Mouse (Mus musculus) heart, embryonic 11.5 days (tissue): ENCODE measurements around the gene Olfr155. TPM values are rescaled to one million over a fixed set of nuclear protein-coding genes. Genes with fewer than 3 reads are reported as not detected.

ENCODE experiments used
- ATAC-seq: fragments of 200-750 bp; cut with Nextera tagmentation; replicated peaks from 2 replicates; pipeline ENCODE4 v1.8.0; 2017; ENCODE audit warnings: moderate library complexity; ENCODE audit not compliant: insufficient number of reproducible peaks, low FRiP score, low TSS enrichment
- H3K27ac ChIP-seq: fragments of 300-500 bp; sonication (generic); 2 replicates; pipeline ENCODE4 v1.5.1; 2014; ENCODE audit warnings: mild to moderate bottlenecking, low read depth, low read length
- H3K27me3 ChIP-seq: fragments of 300-500 bp; sonication (generic); 2 replicates; pipeline ENCODE4 v1.6.1; 2014; ENCODE audit warnings: mild to moderate bottlenecking, low read length, mixed read lengths; ENCODE audit not compliant: control insufficient read depth, insufficient read depth
- H3K36me3 ChIP-seq: fragments of 300-500 bp; sonication (generic); 2 replicates; pipeline ENCODE4 v1.6.1; 2014; ENCODE audit warnings: mild to moderate bottlenecking, low read length, moderate library complexity, mixed read lengths; ENCODE audit not compliant: control insufficient read depth, insufficient read depth
- H3K4me1 ChIP-seq: fragments of 300-500 bp; sonication (generic); 2 replicates; pipeline ENCODE4 v1.6.1; 2014; ENCODE audit warnings: low read length; ENCODE audit not compliant: control insufficient read depth, insufficient read depth
- H3K4me2 ChIP-seq: fragments of 300-500 bp; sonication (generic); 2 replicates; pipeline ENCODE4 v1.6.1; 2014; ENCODE audit warnings: mild to moderate bottlenecking, moderate library complexity
- H3K4me3 ChIP-seq: fragments of 300-500 bp; sonication (generic); 2 replicates; pipeline ENCODE4 v1.5.1; 2014; ENCODE audit warnings: low read depth, low read length
- H3K9ac ChIP-seq: fragments of 300-500 bp; sonication (generic); 2 replicates; pipeline ENCODE4 v1.6.1; 2014; ENCODE audit warnings: mild to moderate bottlenecking, low read depth, low read length, moderate library complexity
- H3K9me3 ChIP-seq: fragments of 300-500 bp; sonication (generic); replicated peaks from 2 replicates; pipeline ENCODE4 v1.6.1; 2016; ENCODE audit warnings: low read length; ENCODE audit not compliant: control insufficient read depth
- WGBS: fragments of 180-500 bp; shearing (Covaris S2); extraction: QIAGEN DNeasy Blood & Tissue Kit; methylation state at CpG from one replicate; pipeline ENCODE4 v1.1.7; 2014; ENCODE audit not compliant: insufficient replicate concordance; 5-methylcytosine and 5-hydroxymethylcytosine counted together
- polyA plus RNA-seq: library from polyadenylated mRNA; unstranded; fragments of >200 nt; fragmentation: Nextera tagmentation; extraction: Ambion mirVana; gene quantifications from 2 replicates; pipeline ENCODE4 v1.2.1, GENCODE M21; 2014

Gene Olfr155
- polyA plus RNA-seq, result not detected in 2 replicates

DNA sequence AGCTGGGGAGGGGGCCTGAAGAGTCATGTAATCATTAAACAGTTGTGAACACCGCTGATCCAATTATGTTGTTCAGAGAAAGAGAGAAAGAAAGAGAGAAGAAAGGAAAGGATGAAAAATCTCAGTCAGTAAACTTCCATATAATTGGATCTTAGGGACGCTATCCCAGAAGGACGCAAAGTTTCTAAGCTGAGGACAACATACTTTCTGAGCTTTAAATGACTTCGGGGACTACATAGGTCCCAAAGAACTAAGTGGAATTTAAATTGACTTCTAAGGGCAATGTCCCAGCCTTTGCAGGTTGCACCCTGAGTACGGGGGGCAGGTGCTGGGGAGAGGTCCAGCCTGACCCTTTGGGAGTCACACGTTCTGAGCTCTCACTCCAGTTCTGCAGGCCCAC is at the start of gene Olfr155:
TSS of gene Olfr155 (plus strand) at position 301 of the 400 bp plus-strand sequence.
- Histone ChIP-seq H3K27ac (no peak within 1 kb of the TSS), H3K4me2 (no peak within 1 kb of the TSS), H3K4me3 (no peak within 1 kb of the TSS), H3K36me3 (no peaks in the 10 kb centered on the region), H3K27me3 (no peaks in the 10 kb centered on the region), H3K9ac (no peak within 1 kb of the TSS), H3K4me1 (peaks cover 4% of the 10 kb centered on the region; the same call in 1 of the 2 replicates), H3K9me3 (no peaks in the 10 kb centered on the region)
- 72% methylated on average over 6 of the region's 6 CpGs for WGBS
- ATAC-seq, result no peak

DNA sequence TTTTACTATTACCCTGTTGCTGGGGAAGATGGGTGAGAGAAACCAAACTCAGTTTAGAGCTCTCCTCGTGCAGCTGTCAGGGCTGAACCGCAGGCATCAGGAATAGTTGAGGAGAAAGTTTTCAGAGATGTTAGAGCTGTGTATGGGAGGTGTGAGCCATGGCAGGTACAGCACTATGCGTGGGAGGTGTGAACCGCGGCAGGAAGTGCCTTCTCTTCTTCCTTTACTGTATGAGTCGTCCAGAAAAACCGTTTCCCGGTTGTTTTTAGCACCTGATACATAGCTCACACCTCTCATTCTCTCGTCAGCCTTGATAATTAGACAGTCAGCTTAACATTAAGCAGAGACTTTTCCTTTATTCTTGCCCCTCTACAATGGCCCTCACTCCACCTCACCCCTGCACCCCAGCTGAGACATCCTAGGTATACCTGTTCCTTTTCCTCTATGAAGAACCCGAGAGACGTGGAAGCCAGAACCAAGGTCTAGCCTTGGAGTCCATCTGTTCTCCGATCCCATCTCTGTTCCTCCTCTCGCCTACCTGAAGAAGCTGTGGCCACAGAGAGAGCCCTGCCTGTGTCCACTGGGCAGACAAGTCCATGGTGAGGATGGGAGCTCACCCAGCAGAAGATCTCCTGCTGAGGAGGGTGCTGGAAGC is 28.3 kb upstream of the Olfr155 start:
- H3K4me3 ChIP-seq, result no peak overlapping the region
- WGBS, result 66% methylated on average over 13 of the region's 13 CpGs
- no peak overlapping the region for H3K27ac ChIP-seq
- H3K4me1 ChIP-seq, result no peaks in the 10 kb centered on the region
- no peaks in the 10 kb centered on the region for H3K27me3 ChIP-seq
- no peak for ATAC-seq
- H3K4me2 ChIP-seq, result no peak overlapping the region
- H3K9ac ChIP-seq, result no peak overlapping the region
- no peaks in the 10 kb centered on the region for H3K9me3 ChIP-seq
- no peaks in the 10 kb centered on the region for H3K36me3 ChIP-seq

DNA sequence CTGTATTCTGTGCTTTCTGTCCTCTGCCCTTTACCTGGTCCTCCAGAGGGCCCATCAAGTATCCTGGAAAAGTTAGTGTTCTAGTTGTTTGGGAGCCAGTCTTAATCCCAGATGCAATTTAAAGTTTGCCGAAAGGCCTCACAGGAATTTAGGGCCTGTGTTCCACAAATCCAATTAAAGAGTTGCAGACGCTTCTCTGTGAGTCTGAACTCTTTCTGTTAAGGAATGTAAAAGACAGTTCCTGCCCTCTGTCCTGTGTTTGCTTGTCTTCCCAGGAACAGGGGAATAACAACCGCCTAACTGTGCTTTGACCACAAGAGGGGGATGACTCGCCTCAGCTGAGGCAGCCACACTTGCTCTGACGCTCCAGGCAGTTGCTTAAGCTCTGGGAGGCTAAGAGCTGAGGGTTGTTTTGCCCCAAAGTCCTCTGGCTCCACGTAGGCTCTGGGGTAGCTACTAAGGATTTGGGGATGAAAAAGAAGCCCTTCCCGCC is 27.5 kb upstream of the Olfr155 start, which contains the start of gene Olfr156:
TSS of gene Olfr156 (minus strand) at position 51 of the 493 bp plus-strand sequence.
- Histone ChIP-seq H3K27me3 (no peaks in the 10 kb centered on the region), H3K4me2 (no peak within 1 kb of the TSS), H3K27ac (no peak within 1 kb of the TSS), H3K9me3 (no peaks in the 10 kb centered on the region), H3K4me3 (no peak within 1 kb of the TSS), H3K9ac (no peak within 1 kb of the TSS), H3K4me1 (no peaks in the 10 kb centered on the region), H3K36me3 (no peaks in the 10 kb centered on the region)
- WGBS, result 9% methylated on average over 7 of the region's 7 CpGs
- ATAC-seq, result no peak

DNA sequence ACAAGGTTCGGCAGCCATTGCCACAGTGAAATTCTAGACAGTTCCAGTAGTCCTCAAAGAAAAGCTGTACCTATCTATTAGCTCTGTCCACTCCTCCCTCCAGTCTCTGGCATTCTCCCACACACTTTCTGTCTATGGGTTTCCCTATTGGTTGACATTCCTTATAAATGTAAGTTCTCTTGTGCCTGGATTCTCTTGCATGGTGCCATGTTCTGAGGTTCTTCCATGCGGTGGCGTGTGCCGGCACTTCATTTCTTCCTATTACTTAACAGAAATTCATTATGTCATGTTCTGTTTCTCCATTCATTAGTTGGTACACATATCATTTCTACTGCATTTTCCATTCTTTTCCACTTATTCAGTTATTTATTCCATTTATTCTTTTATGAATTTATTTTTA is 22.6 kb upstream of the Olfr155 start:
- Histone ChIP-seq H3K9me3 (no peaks in the 10 kb centered on the region), H3K27ac (no peak overlapping the region), H3K4me2 (no peak overlapping the region), H3K4me3 (no peak overlapping the region), H3K9ac (no peak overlapping the region), H3K4me1 (no peaks in the 10 kb centered on the region), H3K36me3 (no peaks in the 10 kb centered on the region), H3K27me3 (no peaks in the 10 kb centered on the region)
- WGBS, result 85% methylated on average over 4 of the region's 4 CpGs
- ATAC-seq, result no peak

DNA sequence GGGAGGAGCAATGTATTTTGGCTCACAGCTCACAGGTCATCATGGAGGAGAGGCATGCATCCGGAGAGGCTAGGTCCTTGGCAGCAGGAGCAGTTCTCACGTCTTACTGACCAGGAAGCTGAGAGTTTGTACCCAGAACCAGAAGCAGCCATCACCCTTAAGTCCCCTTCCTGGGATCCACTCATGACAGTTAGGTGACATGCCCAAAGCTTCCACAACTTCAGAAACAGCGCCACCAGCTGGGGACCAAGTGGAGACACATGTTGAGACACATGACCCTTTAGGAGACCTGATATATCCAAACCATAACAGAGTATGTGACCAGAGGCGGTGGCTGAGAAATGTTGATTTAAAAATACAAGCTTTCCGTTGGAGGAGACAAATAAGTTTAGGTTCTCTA is 19.3 kb upstream of the Olfr155 start:
- H3K27me3 ChIP-seq, result no peaks in the 10 kb centered on the region
- no peak overlapping the region for H3K4me3 ChIP-seq
- no peaks in the 10 kb centered on the region for H3K4me1 ChIP-seq
- H3K36me3 ChIP-seq, result no peaks in the 10 kb centered on the region
- no peak overlapping the region for H3K4me2 ChIP-seq
- no peak overlapping the region for H3K27ac ChIP-seq
- H3K9ac ChIP-seq, result no peak overlapping the region
- no peak for ATAC-seq
- WGBS, result 58% methylated on average over 5 of the region's 5 CpGs
- H3K9me3 ChIP-seq, result no peaks in the 10 kb centered on the region

GRCm38 (mm10) chr4:43833752-43834151 is 17.6 kb upstream of the Olfr155 start:
- H3K4me2 ChIP-seq, result no peak overlapping the region
- no peaks in the 10 kb centered on the region for H3K27me3 ChIP-seq
- H3K27ac ChIP-seq, result no peak overlapping the region
- ATAC-seq, result no peak
- no peaks in the 10 kb centered on the region for H3K9me3 ChIP-seq
- H3K4me1 ChIP-seq, result no peaks in the 10 kb centered on the region
- no peak overlapping the region for H3K9ac ChIP-seq
- no peaks in the 10 kb centered on the region for H3K36me3 ChIP-seq
- no peak overlapping the region for H3K4me3 ChIP-seq
- WGBS, result 73% methylated on average over 5 of the region's 5 CpGs

- Histone ChIP-seq H3K4me1 (no peaks in the 10 kb centered on the region), H3K4me3 (no peak overlapping the region), H3K9ac (no peak overlapping the region), H3K4me2 (no peak overlapping the region), H3K9me3 (no peaks in the 10 kb centered on the region), H3K27ac (no peak overlapping the region), H3K36me3 (no peaks in the 10 kb centered on the region), H3K27me3 (no peaks in the 10 kb centered on the region)
- ATAC-seq, result no peak
- WGBS, result 33% methylated on average over 4 of the region's 4 CpGs
These were observed 16.6 kb upstream of the Olfr155 start for GRCm38 (mm10) chr4:43834749-43835148.

- no peak for ATAC-seq
- no peaks in the 10 kb centered on the region for H3K9me3 ChIP-seq
- H3K4me2 ChIP-seq, result no peak overlapping the region
- no peak overlapping the region for H3K4me3 ChIP-seq
- H3K36me3 ChIP-seq, result no peaks in the 10 kb centered on the region
- no peak overlapping the region for H3K27ac ChIP-seq
- no peaks in the 10 kb centered on the region for H3K4me1 ChIP-seq
- no peaks in the 10 kb centered on the region for H3K27me3 ChIP-seq
- no peak overlapping the region for H3K9ac ChIP-seq
- WGBS, result 63% methylated on average over 3 of the region's 3 CpGs
These were observed 13.0 kb upstream of the Olfr155 start for GRCm38 (mm10) chr4:43838326-43838725.

GRCm38 (mm10) chr4:43840101-43840500 is 11.3 kb upstream of the Olfr155 start, which contains the start of gene Olfr157:
Gene Olfr157, minus strand, starts transcription at chr4:43840201.
- 63% methylated on average over 1 of the region's 1 CpGs for WGBS
- Histone ChIP-seq H3K4me1 (no peaks in the 10 kb centered on the region), H3K36me3 (no peaks in the 10 kb centered on the region), H3K27ac (no peak within 1 kb of the TSS), H3K4me2 (no peak within 1 kb of the TSS), H3K9me3 (no peaks in the 10 kb centered on the region), H3K27me3 (no peaks in the 10 kb centered on the region), H3K9ac (no peak within 1 kb of the TSS), H3K4me3 (no peak within 1 kb of the TSS)
- no peak for ATAC-seq
